Mouse (Mus musculus): ENCODE data around the gene Olfr414.

Gene Olfr414

DNA sequence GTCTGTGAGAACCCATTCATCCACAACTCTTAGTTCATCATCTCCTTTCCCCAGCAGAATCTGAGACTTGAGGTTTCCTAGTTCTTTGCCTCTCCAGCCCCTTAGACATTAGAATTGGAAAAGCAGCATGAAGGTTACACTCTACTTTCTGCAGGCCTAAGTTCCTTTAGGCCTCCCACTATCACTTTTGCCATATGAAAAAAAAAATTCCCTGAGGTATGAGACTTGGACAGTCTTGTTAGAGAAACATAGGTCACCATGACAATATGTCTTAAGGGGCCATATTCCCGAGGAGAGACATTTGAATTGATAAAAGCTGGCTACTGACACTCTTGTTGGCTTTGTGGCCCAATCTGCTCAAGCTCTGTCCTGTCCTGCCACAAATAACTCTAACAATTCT, at the start of gene Olfr414:
Gene Olfr414, plus strand, starts transcription at position 301 of the 400 bp plus-strand sequence.
- DNase-seq (ENCODE audit: low read depth, low spot score): no peak

- no peak for DNase-seq (ENCODE audit: low read depth, low spot score)
These were observed 33.1 kb upstream of the Olfr414 start, which contains the start of gene Olfr248 for GRCm38 (mm10) chr1:174390746-174391145. TSS of gene Olfr248 (plus strand) at chr1:174391046.

GRCm38 (mm10) chr1:174422959-174423358, 905 bp upstream of the Olfr414 start:
- no peak for DNase-seq (ENCODE audit: low read depth, low spot score)

DNA sequence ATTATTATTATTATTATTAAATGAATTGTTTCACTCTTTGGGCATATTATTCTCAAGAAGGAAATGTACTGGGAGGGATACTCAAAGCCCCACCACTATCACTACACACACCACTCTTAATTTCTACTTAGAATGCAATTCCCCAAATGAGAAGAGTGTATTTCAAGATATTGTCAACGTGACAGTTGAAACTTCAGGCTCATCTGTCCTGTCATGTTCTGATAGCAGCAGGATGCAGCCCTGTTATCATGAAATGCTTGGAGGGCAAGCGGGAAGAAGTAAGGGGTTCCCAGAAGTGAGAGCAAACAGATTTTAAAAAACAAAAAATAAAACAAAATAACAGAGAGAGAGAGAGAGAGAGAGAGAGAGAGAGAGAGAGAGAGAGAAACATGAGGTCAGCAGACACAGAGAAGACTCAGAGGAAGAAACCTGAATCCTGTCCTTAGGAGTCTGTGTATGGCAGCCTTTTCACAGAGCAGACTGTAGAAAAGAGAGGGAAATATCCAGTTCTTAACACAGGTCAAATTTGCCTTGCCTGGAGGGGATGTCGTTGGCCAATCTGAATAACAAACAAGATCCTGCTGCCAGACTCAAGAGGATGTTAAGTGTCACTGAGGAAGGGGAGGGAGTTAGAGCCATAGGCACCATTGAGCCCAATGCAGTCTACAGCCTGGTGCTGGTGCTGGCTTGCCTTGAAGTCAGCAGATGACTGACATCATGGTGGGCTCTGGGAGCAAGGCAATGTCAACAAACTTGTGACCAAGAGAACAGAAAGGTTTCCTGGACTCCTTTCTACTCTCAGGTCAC, 2.5 kb downstream of the Olfr414 start:
- DNase-seq (ENCODE audit: low read depth, low spot score): no peak

DNA sequence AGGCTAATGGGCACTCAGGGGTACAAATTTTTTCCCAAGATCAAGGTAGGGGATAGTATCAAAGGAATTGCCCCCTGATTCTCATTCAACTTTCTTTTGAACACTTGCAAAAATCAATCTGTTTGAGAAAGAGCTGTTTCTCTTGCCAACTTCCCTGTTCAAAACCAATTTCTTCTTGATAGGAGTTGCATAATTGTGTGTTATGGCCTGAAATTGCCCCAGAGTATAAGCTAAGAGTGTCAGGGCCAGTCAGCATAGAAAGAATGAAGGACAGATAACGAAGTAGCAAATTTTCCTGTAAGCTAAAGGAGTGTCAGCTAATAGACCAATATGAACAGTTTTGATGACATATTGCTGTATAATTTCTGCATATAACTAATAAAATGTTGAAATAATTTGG, 3.5 kb downstream of the Olfr414 start:
- DNase-seq (ENCODE audit: low read depth, low spot score): no peak

- no peak for DNase-seq (ENCODE audit: low read depth, low spot score)
These were observed 4.5 kb downstream of the Olfr414 start for GRCm38 (mm10) chr1:174428407-174428806.

GRCm38 (mm10) chr1:174434121-174434520, 10.3 kb downstream of the Olfr414 start:
- no peak for DNase-seq (ENCODE audit: low read depth, low spot score)

DNA sequence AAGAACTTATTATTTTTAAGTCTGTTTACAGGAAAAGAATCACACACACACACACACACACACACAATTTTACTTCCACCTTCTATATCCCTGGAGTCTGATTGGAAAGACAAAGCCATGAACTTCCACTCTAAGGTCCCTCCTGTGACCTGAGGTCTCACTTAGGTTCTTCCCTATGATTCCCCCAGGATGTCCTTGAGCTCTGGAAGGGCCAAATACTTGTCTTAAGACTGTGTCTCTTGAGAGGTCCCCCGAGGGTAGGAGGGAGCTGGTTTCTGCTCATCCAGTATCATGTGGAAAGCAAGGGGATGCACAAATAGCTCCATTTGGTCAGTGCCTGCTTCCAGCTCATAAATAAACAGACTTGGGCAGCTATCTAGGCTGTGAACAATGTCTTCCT, 17.9 kb downstream of the Olfr414 start, which contains the start of gene Olfr220:
Gene Olfr220, plus strand, starts transcription at position 301 of the 400 bp plus-strand sequence.
- DNase-seq (ENCODE audit: low read depth, low spot score): no peak

GRCm38 (mm10) chr1:174455100-174455499, 31.2 kb downstream of the Olfr414 start:
- DNase-seq (ENCODE audit: low read depth, low spot score): no peak

DNA sequence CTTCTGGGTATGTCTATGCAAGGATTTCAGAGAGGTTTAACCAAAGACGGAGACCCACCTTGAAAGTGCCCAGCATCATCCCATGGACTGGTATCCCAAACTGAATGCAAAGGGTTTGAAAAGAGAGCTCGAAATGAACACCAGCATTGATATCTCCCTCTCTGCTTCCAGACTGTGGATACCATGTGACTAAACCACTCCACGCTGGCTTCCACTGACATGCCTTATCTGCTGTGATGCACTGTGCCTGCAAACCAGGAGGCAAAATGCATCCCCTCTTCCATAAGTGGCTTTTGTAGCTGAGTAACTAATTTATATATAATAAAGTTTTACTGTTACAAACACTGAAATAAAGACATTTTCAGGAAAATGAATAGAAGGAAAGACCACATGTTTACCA, 41.5 kb downstream of the Olfr414 start:
- no peak for DNase-seq (ENCODE audit: low read depth, low spot score)

DNA sequence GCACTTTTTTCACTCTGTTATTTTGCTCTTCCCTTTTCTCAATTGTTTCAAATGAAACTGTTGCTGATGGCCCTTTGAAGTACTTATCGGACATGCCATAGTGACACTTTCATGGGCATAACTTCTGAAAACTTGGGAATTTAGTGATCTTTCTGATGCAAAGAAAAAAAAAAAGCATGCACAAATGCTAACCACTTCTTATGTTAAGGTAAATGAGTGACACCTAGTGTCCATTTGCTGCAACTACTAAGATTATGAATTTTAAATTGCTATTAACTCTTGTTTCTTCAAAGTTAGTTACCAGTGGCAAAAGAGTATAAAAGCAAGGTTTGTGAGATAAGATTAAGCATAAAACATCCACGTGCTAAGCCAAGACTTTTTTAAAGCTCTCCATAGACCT, 42.4 kb downstream of the Olfr414 start:
- peak; percentile 23 for DNase-seq (ENCODE audit: low read depth, low spot score)

DNA sequence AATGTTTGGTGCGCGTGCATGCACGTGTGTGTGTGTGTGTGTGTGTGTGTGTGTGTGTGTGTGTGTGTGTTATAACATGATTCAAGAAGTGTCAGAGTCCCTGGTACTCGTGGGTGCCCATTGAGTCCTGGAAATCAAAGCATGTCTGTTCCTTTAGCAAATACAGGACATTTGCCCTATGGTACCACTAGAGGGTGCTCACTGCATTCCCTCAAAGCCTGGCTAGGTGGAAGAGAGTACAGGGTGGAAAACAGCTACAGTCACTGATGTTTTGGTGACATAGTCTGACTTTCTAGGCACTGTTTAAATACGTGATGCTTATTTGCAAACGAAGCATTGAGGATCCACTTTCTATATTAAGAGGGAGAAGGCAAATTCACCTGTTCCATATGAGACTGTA, 45.9 kb downstream of the Olfr414 start:
- peak; percentile 58 for DNase-seq (ENCODE audit: low read depth, low spot score)

GRCm38 (mm10) chr1:174482567-174482966, 58.7 kb downstream of the Olfr414 start:
- DNase-seq (ENCODE audit: low read depth, low spot score): peak; percentile 68
